7 mouse cellular contexts compared by ENCODE assay signal in genomic region chr12:69582216-69582612, GRCm38 (mm10). TPM values are rescaled to one million over a fixed set of nuclear protein-coding genes. Genes with fewer than 3 reads are reported as not detected.
DNase-seq lines count a peak whose midpoint lies in the region; ATAC-seq and TF ChIP-seq lines count a peak whose summit lies in the region.

No protein-coding gene starts in this region.

- DNase-seq in spleen, adult 2 months (ENCODE audit: low read depth in 1 of 2, low spot score in 2 of 2) = no peak
- DNase-seq in spleen, postnatal 4 days (ENCODE audit: low spot score in 2 of 2) = no peak
- no peak for DNase-seq in forebrain, embryonic 10.5 days (ENCODE audit: extremely low spot score, low spot score)
- DNase-seq in telencephalon, adult 2 months (ENCODE audit: low read depth, low spot score) = peak; percentile 8
- DNase-seq in spleen, postnatal 10 days (ENCODE audit: low spot score in 2 of 2) = no peak
- no peak for DNase-seq in left cerebral cortex, adult 11 months (ENCODE audit: low spot score)

- TF ChIP-seq CTCF in spleen, adult 2 months (IDR thresholded peaks at IDR 0.05; ENCODE audit: extremely low read depth, insufficient read depth, insufficient read length, insufficient replicate concordance) = no peak

- no peaks in the 10 kb centered on the region for H3K9me3 ChIP-seq in forebrain, embryonic 10.5 days
- no peaks in the 10 kb centered on the region for H3K9me3 ChIP-seq in limb, embryonic 13.5 days

- peak overlapping the region; percentile 76 for H3K4me2 ChIP-seq in limb, embryonic 13.5 days (replicated peaks)

- H3K4me1 ChIP-seq in spleen, adult 2 months (ENCODE audit: control insufficient read depth, insufficient read depth, insufficient read length) = peaks cover 2% of the 10 kb centered on the region; the same call in 1 of the 2 replicates
- H3K4me1 ChIP-seq in forebrain, embryonic 10.5 days = peaks cover 19% of the 10 kb centered on the region
- peaks cover 13% of the 10 kb centered on the region for H3K4me1 ChIP-seq in limb, embryonic 13.5 days

- peak overlapping the region; percentile 90 for H3K9ac ChIP-seq in limb, embryonic 13.5 days

- WGBS in spleen, adult 2 months = 15% methylated on average over 9 of the region's 9 CpGs
- 41% methylated on average over 9 of the region's 9 CpGs for WGBS in forebrain, embryonic 10.5 days
- 20% methylated on average over 9 of the region's 9 CpGs for WGBS in limb, embryonic 13.5 days

- no peak for ATAC-seq in limb, embryonic 13.5 days (ENCODE audit: low FRiP score, low read depth)

- TF ChIP-seq POLR2A in spleen, adult 2 months (IDR thresholded peaks at IDR 0.05; ENCODE audit: low read depth, low read length) = no peak

- H3K27ac ChIP-seq in spleen, adult 2 months (ENCODE audit: insufficient read depth, low read length) = peak overlapping the region; percentile 81; the same call in 1 of the 2 replicates
- H3K27ac ChIP-seq in forebrain, embryonic 10.5 days = peak overlapping the region; percentile 95
- peak overlapping the region; percentile 72; the same call in 1 of the 2 replicates for H3K27ac ChIP-seq in limb, embryonic 13.5 days

- peak overlapping the region; percentile 95 for H3K4me3 ChIP-seq in spleen, adult 2 months (ENCODE audit: extremely low read depth, insufficient read depth, insufficient read length)
- peak overlapping the region; percentile 86 for H3K4me3 ChIP-seq in forebrain, embryonic 10.5 days
- H3K4me3 ChIP-seq in limb, embryonic 13.5 days = peak overlapping the region; percentile 83

- peaks cover 29% of the 10 kb centered on the region for H3K36me3 ChIP-seq in spleen, adult 2 months (ENCODE audit: control insufficient read depth, insufficient read depth, low read length)
- peaks cover 63% of the 10 kb centered on the region for H3K36me3 ChIP-seq in forebrain, embryonic 10.5 days (replicated peaks)
- peaks cover 55% of the 10 kb centered on the region for H3K36me3 ChIP-seq in limb, embryonic 13.5 days

- H3K27me3 ChIP-seq in spleen, adult 2 months (ENCODE audit: control insufficient read depth, insufficient read depth, low read length) = no peaks in the 10 kb centered on the region
- no peaks in the 10 kb centered on the region for H3K27me3 ChIP-seq in forebrain, embryonic 10.5 days (ENCODE audit: poor library complexity, severe bottlenecking)
- H3K27me3 ChIP-seq in limb, embryonic 13.5 days = no peaks in the 10 kb centered on the region

RNA-seq across cellular contexts. Expression of gene Vcpkmt, which starts 0.6 kb away (rescaled TPM):
- polyA plus RNA-seq in spleen, adult 2 months (2012; rRNA removed) = 5.9 and 10.3 TPM in 2 replicates
- polyA plus RNA-seq in forebrain, embryonic 10.5 days (2016; fragmentation: Nextera tagmentation; extraction: Ambion mirVana) = 30.6 and 32.4 TPM in 2 replicates
- polyA plus RNA-seq in limb, embryonic 13.5 days (2015; fragmentation: Nextera tagmentation; extraction: Ambion mirVana) = 32.1 and 34.0 TPM in 2 replicates
